Mouse (Mus musculus) limb, embryonic 10.5 days (tissue): ENCODE measurements around the gene Qrich1. TPM values are rescaled to one million over a fixed set of nuclear protein-coding genes. Genes with fewer than 3 reads are reported as not detected.

ENCODE experiments used
- DNase-seq: peaks from one replicate; pipeline ENCODE4 v3.0.0-alpha.2; 2017; ENCODE audit warnings: low spot score
- H3K27ac ChIP-seq: fragments of 300-500 bp; sonication (generic); 2 replicates; pipeline ENCODE4 v1.5.1; 2016; ENCODE audit warnings: mild to moderate bottlenecking
- H3K27me3 ChIP-seq: fragments of 300-500 bp; sonication (generic); 2 replicates; pipeline ENCODE4 v1.6.1; 2016; ENCODE audit warnings: low read depth, mild to moderate bottlenecking; ENCODE audit not compliant: poor library complexity, severe bottlenecking
- H3K36me3 ChIP-seq: fragments of 300-500 bp; sonication (generic); 2 replicates; pipeline ENCODE4 v1.6.1; 2016; ENCODE audit warnings: mild to moderate bottlenecking, moderate library complexity
- H3K4me1 ChIP-seq: fragments of 300-500 bp; sonication (generic); 2 replicates; pipeline ENCODE4 v1.6.1; 2016
- H3K4me3 ChIP-seq: fragments of 300-500 bp; sonication (generic); 2 replicates; pipeline ENCODE4 v1.5.1; 2016; ENCODE audit warnings: mild to moderate bottlenecking, moderate library complexity
- H3K9me3 ChIP-seq: fragments of 300-500 bp; sonication (generic); replicated peaks from 2 replicates; pipeline ENCODE4 v1.6.1; 2016; ENCODE audit warnings: mild to moderate bottlenecking
- WGBS: fragments of 180-500 bp; shearing (Covaris S2); methylation state at CpG from one replicate; pipeline ENCODE4 v1.1.7; 2016; 5-methylcytosine and 5-hydroxymethylcytosine counted together
- polyA plus RNA-seq: library from polyadenylated mRNA; unstranded; fragments of >200 nt; fragmentation: Nextera tagmentation; extraction: Ambion mirVana; gene quantifications from 2 replicates; pipeline ENCODE4 v1.2.1, GENCODE M21; 2016

The Qrich1 gene
- polyA plus RNA-seq, 1 experiment from 2014 or later = 173 TPM

GRCm38 (mm10) chr9:108571401-108571973 is 54.9 kb downstream of the Qrich1 start:
- Histone ChIP-seq H3K27me3 (no peaks in the 10 kb centered on the region), H3K36me3 (peaks cover 63% of the 10 kb centered on the region), H3K4me3 (no peak overlapping the region), H3K9me3 (no peaks in the 10 kb centered on the region), H3K4me1 (peaks cover 71% of the 10 kb centered on the region), H3K27ac (no peak overlapping the region)
- whole genome bisulfite sequencing = 95% methylated on average over 16 of the region's 16 CpGs
- DNase-seq = no peak

GRCm38 (mm10) chr9:108572321-108572720 is 55.7 kb downstream of the Qrich1 start:
- Histone ChIP-seq H3K4me1 (peaks cover 76% of the 10 kb centered on the region), H3K9me3 (no peaks in the 10 kb centered on the region), H3K27me3 (no peaks in the 10 kb centered on the region), H3K36me3 (peaks cover 71% of the 10 kb centered on the region), H3K27ac (no peak overlapping the region), H3K4me3 (no peak overlapping the region)
- DNase-seq = no peak
- WGBS = 92% methylated on average over 10 of the region's 10 CpGs

- Histone ChIP-seq H3K9me3 (no peaks in the 10 kb centered on the region), H3K27ac (peak overlapping the region; percentile 50; the same call in 1 of the 2 replicates), H3K4me3 (peak overlapping the region; percentile 16; the same call in 1 of the 2 replicates), H3K27me3 (no peaks in the 10 kb centered on the region), H3K36me3 (peaks cover 69% of the 10 kb centered on the region), H3K4me1 (peaks cover 70% of the 10 kb centered on the region)
- peak; percentile 82 for DNase-seq
- 51% methylated on average over 26 of the region's 26 CpGs for WGBS
Observed at GRCm38 (mm10) chr9:108573774-108574690, 57.4 kb downstream of the Qrich1 start.

GRCm38 (mm10) chr9:108574921-108575320 is 58.3 kb downstream of the Qrich1 start:
- H3K9me3 ChIP-seq = no peaks in the 10 kb centered on the region
- peaks cover 69% of the 10 kb centered on the region for H3K36me3 ChIP-seq
- peaks cover 71% of the 10 kb centered on the region for H3K4me1 ChIP-seq
- no peaks in the 10 kb centered on the region for H3K27me3 ChIP-seq
- H3K27ac ChIP-seq = no peak overlapping the region
- whole genome bisulfite sequencing = 94% methylated on average over 12 of the region's 12 CpGs
- no peak for DNase-seq
- H3K4me3 ChIP-seq = peak overlapping the region; percentile 16; the same call in 1 of the 2 replicates

- H3K9me3 ChIP-seq = no peaks in the 10 kb centered on the region
Observed at GRCm38 (mm10) chr9:108575321-108576297, 59.0 kb downstream of the Qrich1 start.

GRCm38 (mm10) chr9:108577025-108577424 is 60.4 kb downstream of the Qrich1 start:
- H3K27me3 ChIP-seq = no peaks in the 10 kb centered on the region
- peaks cover 61% of the 10 kb centered on the region for H3K4me1 ChIP-seq
- peak overlapping the region; percentile 88 for H3K4me3 ChIP-seq
- no peaks in the 10 kb centered on the region for H3K9me3 ChIP-seq
- peaks cover 53% of the 10 kb centered on the region for H3K36me3 ChIP-seq
- WGBS = 70% methylated on average over 6 of the region's 6 CpGs
- no peak overlapping the region for H3K27ac ChIP-seq
- no peak for DNase-seq

More at GRCm38 (mm10) chr9:108575321-108576297, 59.0 kb downstream of the Qrich1 start:
- Histone ChIP-seq H3K4me1 (peaks cover 65% of the 10 kb centered on the region), H3K27ac (no peak overlapping the region), H3K27me3 (no peaks in the 10 kb centered on the region), H3K36me3 (peaks cover 67% of the 10 kb centered on the region), H3K4me3 (peak overlapping the region; percentile 88)
- WGBS = 85% methylated on average over 37 of the region's 37 CpGs
- DNase-seq = no peak

GRCm38 (mm10) chr9:108577934-108578544 is 61.4 kb downstream of the Qrich1 start:
- Histone ChIP-seq H3K9me3 (no peaks in the 10 kb centered on the region), H3K4me1 (peaks cover 61% of the 10 kb centered on the region), H3K4me3 (peak overlapping the region; percentile 88), H3K36me3 (peaks cover 43% of the 10 kb centered on the region), H3K27ac (peak overlapping the region; percentile 99), H3K27me3 (no peaks in the 10 kb centered on the region)
- WGBS = under 1% methylated on average over 24 of the region's 24 CpGs
- DNase-seq = no peak

- Histone ChIP-seq H3K4me1 (peaks cover 54% of the 10 kb centered on the region), H3K27me3 (no peaks in the 10 kb centered on the region), H3K4me3 (peak within 1 kb of the TSS; percentile 88), H3K36me3 (peaks cover 36% of the 10 kb centered on the region), H3K27ac (peak within 1 kb of the TSS; percentile 99), H3K9me3 (no peaks in the 10 kb centered on the region)
- DNase-seq = peak; percentile 95
- WGBS = 7% methylated on average over 51 of the region's 51 CpGs
Observed at GRCm38 (mm10) chr9:108578545-108579343, 62.1 kb downstream of the Qrich1 start, which contains the start of gene Wdr6. Gene Wdr6 (minus strand): TSS chr9:108578739.

GRCm38 (mm10) chr9:108579344-108579690 is 62.7 kb downstream of the Qrich1 start:
- H3K9me3 ChIP-seq = no peaks in the 10 kb centered on the region
- peak overlapping the region; percentile 88 for H3K4me3 ChIP-seq
- peaks cover 48% of the 10 kb centered on the region for H3K4me1 ChIP-seq
- peaks cover 30% of the 10 kb centered on the region for H3K36me3 ChIP-seq
- no peaks in the 10 kb centered on the region for H3K27me3 ChIP-seq
- 74% methylated on average over 5 of the region's 5 CpGs for WGBS
- H3K27ac ChIP-seq = peak overlapping the region; percentile 99
- no peak for DNase-seq

- peak overlapping the region; percentile 85 for H3K27ac ChIP-seq
- H3K9me3 ChIP-seq = no peaks in the 10 kb centered on the region
- H3K4me1 ChIP-seq = peaks cover 36% of the 10 kb centered on the region
- H3K27me3 ChIP-seq = no peaks in the 10 kb centered on the region
- WGBS = 2% methylated on average over 14 of the region's 14 CpGs
- no peaks in the 10 kb centered on the region for H3K36me3 ChIP-seq
- DNase-seq = peak; percentile 84
- peak overlapping the region; percentile 37 for H3K4me3 ChIP-seq
Observed at GRCm38 (mm10) chr9:108587571-108588180, 71.1 kb downstream of the Qrich1 start.

- H3K27me3 ChIP-seq = no peaks in the 10 kb centered on the region
- WGBS = 79% methylated on average over 5 of the region's 5 CpGs
- DNase-seq = no peak
- no peak overlapping the region for H3K4me3 ChIP-seq
- no peaks in the 10 kb centered on the region for H3K9me3 ChIP-seq
- H3K36me3 ChIP-seq = no peaks in the 10 kb centered on the region
- H3K4me1 ChIP-seq = peaks cover 36% of the 10 kb centered on the region
- peak overlapping the region; percentile 50; the same call in 1 of the 2 replicates for H3K27ac ChIP-seq
Observed at GRCm38 (mm10) chr9:108589229-108589628, 72.6 kb downstream of the Qrich1 start.
